Mouse (Mus musculus): ENCODE data around the gene Lpcat3. TPM values are rescaled to one million over a fixed set of nuclear protein-coding genes. Genes with fewer than 3 reads are reported as not detected.

Gene Lpcat3
- polyA plus RNA-seq, 1 experiment from 2014 or later: 35.9 TPM

GRCm38 (mm10) chr6:124711824-124712782, 49.3 kb downstream of the Lpcat3 start, which contains the start of the genes Emg1 and Phb2:
Gene Emg1, minus strand, starts transcription at chr6:124712178.
Gene Phb2, plus strand, starts transcription at chr6:124712336.
- Histone ChIP-seq H3K4me1 (replicated peaks; ENCODE audit: control insufficient read depth, insufficient read depth, low read length) (peaks cover 35% of the 10 kb centered on the region), H3K36me3 (ENCODE audit: control insufficient read depth, insufficient read depth) (peaks cover 19% of the 10 kb centered on the region), H3K9me3 (ENCODE audit: control insufficient read depth, low read length) (no peaks in the 10 kb centered on the region), H3K4me3 (replicated peaks; ENCODE audit: low read length) (peak within 1 kb of the TSS; percentile 74), H3K27me3 (replicated peaks; ENCODE audit: control insufficient read depth, insufficient read depth, low read length) (no peaks in the 10 kb centered on the region), H3K4me2 (ENCODE audit: low read length) (peak within 1 kb of the TSS; percentile 99), H3K9ac (replicated peaks; ENCODE audit: low read depth, low read length) (peak within 1 kb of the TSS; percentile 98), H3K27ac (ENCODE audit: low read length) (peak within 1 kb of the TSS; percentile 79)
- peak; percentile 98 for ATAC-seq
- under 1% methylated on average over 74 of the region's 76 CpGs for WGBS

- H3K4me2 ChIP-seq (ENCODE audit: low read length): peak overlapping the region; percentile 99
- ATAC-seq: no peak
- no peaks in the 10 kb centered on the region for H3K27me3 ChIP-seq (replicated peaks; ENCODE audit: control insufficient read depth, insufficient read depth, low read length)
- 23% methylated on average over 11 of the region's 11 CpGs for WGBS
- no peak overlapping the region for H3K27ac ChIP-seq (ENCODE audit: low read length)
- H3K36me3 ChIP-seq (ENCODE audit: control insufficient read depth, insufficient read depth): peaks cover 23% of the 10 kb centered on the region
- peak overlapping the region; percentile 98 for H3K9ac ChIP-seq (replicated peaks; ENCODE audit: low read depth, low read length)
- H3K4me3 ChIP-seq (replicated peaks; ENCODE audit: low read length): peak overlapping the region; percentile 74
- H3K9me3 ChIP-seq (ENCODE audit: control insufficient read depth, low read length): no peaks in the 10 kb centered on the region
- peaks cover 35% of the 10 kb centered on the region for H3K4me1 ChIP-seq (replicated peaks; ENCODE audit: control insufficient read depth, insufficient read depth, low read length)
These were observed 50.1 kb downstream of the Lpcat3 start for GRCm38 (mm10) chr6:124712918-124713317.

GRCm38 (mm10) chr6:124716864-124717490, 54.1 kb downstream of the Lpcat3 start:
- Histone ChIP-seq H3K27me3 (replicated peaks; ENCODE audit: control insufficient read depth, insufficient read depth, low read length) (no peaks in the 10 kb centered on the region), H3K36me3 (ENCODE audit: control insufficient read depth, insufficient read depth) (peaks cover 23% of the 10 kb centered on the region), H3K4me1 (replicated peaks; ENCODE audit: control insufficient read depth, insufficient read depth, low read length) (peaks cover 17% of the 10 kb centered on the region), H3K9ac (replicated peaks; ENCODE audit: low read depth, low read length) (no peak overlapping the region), H3K4me2 (ENCODE audit: low read length) (no peak overlapping the region), H3K9me3 (ENCODE audit: control insufficient read depth, low read length) (no peaks in the 10 kb centered on the region), H3K4me3 (replicated peaks; ENCODE audit: low read length) (no peak overlapping the region), H3K27ac (ENCODE audit: low read length) (no peak overlapping the region)
- WGBS: 70% methylated on average over 20 of the region's 20 CpGs
- ATAC-seq: no peak

- H3K27me3 ChIP-seq (replicated peaks; ENCODE audit: control insufficient read depth, insufficient read depth, low read length): no peaks in the 10 kb centered on the region
- 81% methylated on average over 13 of the region's 13 CpGs for WGBS
- H3K4me2 ChIP-seq (ENCODE audit: low read length): no peak overlapping the region
- H3K4me3 ChIP-seq (replicated peaks; ENCODE audit: low read length): no peak overlapping the region
- H3K36me3 ChIP-seq (ENCODE audit: control insufficient read depth, insufficient read depth): peaks cover 23% of the 10 kb centered on the region
- no peak for ATAC-seq
- H3K9ac ChIP-seq (replicated peaks; ENCODE audit: low read depth, low read length): no peak overlapping the region
- H3K9me3 ChIP-seq (ENCODE audit: control insufficient read depth, low read length): no peaks in the 10 kb centered on the region
- H3K27ac ChIP-seq (ENCODE audit: low read length): no peak overlapping the region
- peaks cover 13% of the 10 kb centered on the region for H3K4me1 ChIP-seq (replicated peaks; ENCODE audit: control insufficient read depth, insufficient read depth, low read length)
These were observed 55.1 kb downstream of the Lpcat3 start for GRCm38 (mm10) chr6:124717968-124718367.

- Histone ChIP-seq H3K27me3 (replicated peaks; ENCODE audit: control insufficient read depth, insufficient read depth, low read length) (no peaks in the 10 kb centered on the region), H3K9ac (replicated peaks; ENCODE audit: low read depth, low read length) (no peak overlapping the region)
These were observed 55.9 kb downstream of the Lpcat3 start for GRCm38 (mm10) chr6:124718703-124719102.

GRCm38 (mm10) chr6:124719354-124719978, 56.6 kb downstream of the Lpcat3 start:
- peaks cover 23% of the 10 kb centered on the region for H3K36me3 ChIP-seq (ENCODE audit: control insufficient read depth, insufficient read depth)
- no peak for ATAC-seq
- no peak overlapping the region for H3K9ac ChIP-seq (replicated peaks; ENCODE audit: low read depth, low read length)
- H3K27ac ChIP-seq (ENCODE audit: low read length): no peak overlapping the region
- no peaks in the 10 kb centered on the region for H3K9me3 ChIP-seq (ENCODE audit: control insufficient read depth, low read length)
- no peaks in the 10 kb centered on the region for H3K27me3 ChIP-seq (replicated peaks; ENCODE audit: control insufficient read depth, insufficient read depth, low read length)
- no peak overlapping the region for H3K4me3 ChIP-seq (replicated peaks; ENCODE audit: low read length)
- no peaks in the 10 kb centered on the region for H3K4me1 ChIP-seq (replicated peaks; ENCODE audit: control insufficient read depth, insufficient read depth, low read length)
- H3K4me2 ChIP-seq (ENCODE audit: low read length): no peak overlapping the region
- WGBS: 72% methylated on average over 7 of the region's 7 CpGs

More at GRCm38 (mm10) chr6:124718703-124719102, 55.9 kb downstream of the Lpcat3 start:
- H3K4me3 ChIP-seq (replicated peaks; ENCODE audit: low read length): no peak overlapping the region
- no peaks in the 10 kb centered on the region for H3K9me3 ChIP-seq (ENCODE audit: control insufficient read depth, low read length)
- WGBS: 55% methylated on average over 15 of the region's 16 CpGs
- peaks cover 23% of the 10 kb centered on the region for H3K36me3 ChIP-seq (ENCODE audit: control insufficient read depth, insufficient read depth)
- no peak overlapping the region for H3K27ac ChIP-seq (ENCODE audit: low read length)
- ATAC-seq: no peak
- peaks cover 5% of the 10 kb centered on the region for H3K4me1 ChIP-seq (replicated peaks; ENCODE audit: control insufficient read depth, insufficient read depth, low read length)
- H3K4me2 ChIP-seq (ENCODE audit: low read length): no peak overlapping the region

GRCm38 (mm10) chr6:124720904-124721303, 58.1 kb downstream of the Lpcat3 start:
- ATAC-seq: no peak
- Histone ChIP-seq H3K27me3 (replicated peaks; ENCODE audit: control insufficient read depth, insufficient read depth, low read length) (no peaks in the 10 kb centered on the region), H3K36me3 (ENCODE audit: control insufficient read depth, insufficient read depth) (peaks cover 11% of the 10 kb centered on the region), H3K9me3 (ENCODE audit: control insufficient read depth, low read length) (no peaks in the 10 kb centered on the region), H3K27ac (ENCODE audit: low read length) (no peak overlapping the region), H3K9ac (replicated peaks; ENCODE audit: low read depth, low read length) (no peak overlapping the region), H3K4me3 (replicated peaks; ENCODE audit: low read length) (no peak overlapping the region), H3K4me1 (replicated peaks; ENCODE audit: control insufficient read depth, insufficient read depth, low read length) (no peaks in the 10 kb centered on the region), H3K4me2 (ENCODE audit: low read length) (no peak overlapping the region)
- 61% methylated on average over 11 of the region's 11 CpGs for WGBS

- WGBS: 78% methylated on average over 6 of the region's 6 CpGs
- Histone ChIP-seq H3K27me3 (replicated peaks; ENCODE audit: control insufficient read depth, insufficient read depth, low read length) (no peaks in the 10 kb centered on the region), H3K36me3 (ENCODE audit: control insufficient read depth, insufficient read depth) (no peaks in the 10 kb centered on the region), H3K4me2 (ENCODE audit: low read length) (no peak overlapping the region), H3K9me3 (ENCODE audit: control insufficient read depth, low read length) (no peaks in the 10 kb centered on the region), H3K9ac (replicated peaks; ENCODE audit: low read depth, low read length) (no peak overlapping the region), H3K4me1 (replicated peaks; ENCODE audit: control insufficient read depth, insufficient read depth, low read length) (no peaks in the 10 kb centered on the region), H3K27ac (ENCODE audit: low read length) (no peak overlapping the region), H3K4me3 (replicated peaks; ENCODE audit: low read length) (no peak overlapping the region)
- ATAC-seq: no peak
These were observed 60.1 kb downstream of the Lpcat3 start for GRCm38 (mm10) chr6:124722876-124723473.

- Histone ChIP-seq H3K36me3 (ENCODE audit: control insufficient read depth, insufficient read depth) (no peaks in the 10 kb centered on the region), H3K4me3 (replicated peaks; ENCODE audit: low read length) (no peak overlapping the region), H3K27me3 (replicated peaks; ENCODE audit: control insufficient read depth, insufficient read depth, low read length) (no peaks in the 10 kb centered on the region), H3K4me2 (ENCODE audit: low read length) (no peak overlapping the region), H3K27ac (ENCODE audit: low read length) (no peak overlapping the region), H3K9ac (replicated peaks; ENCODE audit: low read depth, low read length) (no peak overlapping the region), H3K9me3 (ENCODE audit: control insufficient read depth, low read length) (no peaks in the 10 kb centered on the region), H3K4me1 (replicated peaks; ENCODE audit: control insufficient read depth, insufficient read depth, low read length) (no peaks in the 10 kb centered on the region)
- ATAC-seq: no peak
- WGBS: 84% methylated on average over 8 of the region's 8 CpGs
These were observed 60.7 kb downstream of the Lpcat3 start for GRCm38 (mm10) chr6:124723541-124723940.
